Mouse (Mus musculus) CD4-positive, CD25-positive, alpha-beta regulatory T cell, adult 2 months (primary cell): ENCODE results near the gene Atp2c2.

Experiments used
- DNase-seq: peaks from one replicate; pipeline ENCODE4 v3.0.0-alpha.2; 2012; ENCODE audit warnings: low read depth, low spot score

The Atp2c2 gene

GRCm38 (mm10) chr8:119784676-119785075, 84.9 kb downstream of the Atp2c2 start:
- DNase-seq, result peak; percentile 55

DNA sequence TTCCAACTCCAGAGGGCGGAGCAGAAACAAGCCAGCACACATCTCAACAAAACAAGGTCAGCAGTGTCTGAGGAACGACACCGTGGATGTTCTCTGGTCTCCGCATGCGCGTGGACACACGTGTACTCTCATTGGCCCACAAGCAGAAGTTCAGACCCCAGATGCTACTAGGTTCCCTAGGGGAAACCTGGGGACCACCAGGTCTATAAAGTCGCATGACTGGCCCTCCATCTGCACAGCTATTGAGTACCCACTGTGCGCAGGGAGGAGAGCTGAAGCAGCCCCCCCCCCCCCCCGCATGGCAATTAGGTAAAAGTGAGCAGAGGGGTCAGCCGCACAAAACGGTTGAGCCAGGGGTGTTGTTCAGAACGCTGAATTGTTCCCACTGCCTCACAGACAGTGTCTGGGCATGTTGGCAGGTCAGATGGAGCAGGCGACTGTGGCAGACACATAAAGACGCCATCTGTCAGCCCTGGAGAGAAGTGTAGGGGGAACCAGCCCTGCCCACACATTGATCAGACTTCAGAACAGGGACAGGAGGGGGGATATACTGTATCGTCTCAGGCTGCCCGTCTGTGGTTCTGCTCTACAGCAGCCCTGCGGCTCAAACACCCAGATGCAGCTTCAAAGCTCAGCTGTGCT, 86.1 kb downstream of the Atp2c2 start:
- DNase-seq, result peak; percentile 43

GRCm38 (mm10) chr8:119786871-119787270, 87.1 kb downstream of the Atp2c2 start:
- DNase-seq, result peak; percentile 69

- DNase-seq, result no peak
Observed at GRCm38 (mm10) chr8:119787341-119787740, 87.5 kb downstream of the Atp2c2 start.

GRCm38 (mm10) chr8:119788607-119789381, 89.0 kb downstream of the Atp2c2 start:
- DNase-seq, result no peak

DNA sequence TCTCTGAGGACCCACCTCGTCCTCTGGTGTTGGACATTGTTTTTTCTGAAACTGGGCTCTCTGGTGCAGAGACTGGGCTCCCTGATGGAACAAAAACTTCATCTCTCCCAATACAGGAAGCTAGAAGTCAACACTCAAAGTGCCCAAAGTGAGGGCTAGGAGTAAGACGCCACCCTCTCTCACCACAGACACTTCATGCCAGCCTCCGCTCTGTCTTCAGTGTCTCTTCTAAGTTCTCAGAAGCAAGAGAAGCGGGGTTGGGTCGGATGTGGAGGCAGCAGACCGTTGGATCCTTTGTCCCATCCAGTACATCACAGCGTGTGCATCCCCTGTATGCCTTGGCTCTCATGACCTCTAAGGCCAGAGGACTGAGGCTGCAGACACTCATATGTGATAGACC, 89.8 kb downstream of the Atp2c2 start:
- peak; percentile 49 for DNase-seq

DNA sequence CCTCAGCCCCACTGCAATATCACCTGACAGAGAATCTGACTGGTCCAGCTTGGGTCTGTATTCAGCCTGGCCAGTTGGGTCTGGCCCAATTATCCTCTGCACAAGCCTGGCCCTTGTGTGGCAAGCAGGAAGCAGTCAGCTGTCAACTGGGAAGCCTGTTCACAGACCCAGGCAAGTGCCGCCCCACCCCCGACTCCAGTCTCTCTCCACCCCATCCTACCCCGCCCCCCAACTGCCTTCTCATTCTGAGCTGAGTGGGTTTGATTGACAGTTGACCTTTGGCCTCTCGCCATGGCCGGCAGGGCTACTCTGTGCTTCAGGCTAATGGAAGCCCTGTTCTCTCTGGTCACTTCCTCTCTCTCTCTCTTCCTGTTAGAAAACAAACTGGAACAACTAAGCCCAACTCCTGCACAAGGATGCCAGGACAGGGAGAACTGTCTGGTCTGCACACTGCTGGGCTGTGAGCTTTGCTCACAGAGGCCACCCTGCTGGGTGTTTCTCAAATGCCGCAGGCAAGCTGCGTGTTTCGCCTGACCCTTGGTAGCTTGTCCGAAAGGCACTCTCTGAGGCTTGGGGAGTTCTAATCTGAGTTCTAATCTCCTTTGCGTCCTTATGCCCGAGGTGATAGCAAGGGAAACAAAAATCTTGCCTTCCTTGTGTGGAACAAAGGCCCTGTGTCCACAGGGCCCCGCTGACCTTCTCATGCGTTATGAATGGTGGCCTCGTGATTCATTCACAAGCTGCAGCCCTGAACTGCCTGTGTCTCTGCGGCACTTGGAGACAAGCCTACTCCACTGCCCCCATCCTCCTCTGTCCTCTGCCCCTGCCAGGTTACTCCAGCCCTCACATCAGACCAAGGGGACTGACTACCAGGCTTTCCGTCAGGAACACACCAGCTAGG, 92.2 kb downstream of the Atp2c2 start:
- no peak for DNase-seq

- no peak for DNase-seq
Observed at GRCm38 (mm10) chr8:119794689-119795088, 94.9 kb downstream of the Atp2c2 start.

DNA sequence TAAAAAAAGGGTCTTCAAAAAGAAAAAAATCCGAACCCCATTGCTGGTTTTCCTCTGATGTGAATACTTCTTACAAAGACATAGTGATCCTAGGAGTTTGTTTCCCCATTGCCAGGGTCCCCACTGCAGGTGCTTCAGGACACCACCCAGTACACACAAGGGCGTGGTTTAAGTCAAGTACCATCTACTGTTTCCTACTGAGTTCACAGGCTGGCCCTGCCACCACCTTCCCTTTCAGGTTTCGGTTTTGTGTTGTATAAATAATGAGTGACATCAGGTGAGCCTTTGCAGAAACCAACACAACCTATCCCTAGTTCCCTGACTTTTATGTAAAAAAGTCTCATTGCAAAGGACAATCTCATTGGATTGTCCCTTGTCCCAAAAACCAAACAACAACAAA, 95.8 kb downstream of the Atp2c2 start:
- peak; percentile 41 for DNase-seq

DNA sequence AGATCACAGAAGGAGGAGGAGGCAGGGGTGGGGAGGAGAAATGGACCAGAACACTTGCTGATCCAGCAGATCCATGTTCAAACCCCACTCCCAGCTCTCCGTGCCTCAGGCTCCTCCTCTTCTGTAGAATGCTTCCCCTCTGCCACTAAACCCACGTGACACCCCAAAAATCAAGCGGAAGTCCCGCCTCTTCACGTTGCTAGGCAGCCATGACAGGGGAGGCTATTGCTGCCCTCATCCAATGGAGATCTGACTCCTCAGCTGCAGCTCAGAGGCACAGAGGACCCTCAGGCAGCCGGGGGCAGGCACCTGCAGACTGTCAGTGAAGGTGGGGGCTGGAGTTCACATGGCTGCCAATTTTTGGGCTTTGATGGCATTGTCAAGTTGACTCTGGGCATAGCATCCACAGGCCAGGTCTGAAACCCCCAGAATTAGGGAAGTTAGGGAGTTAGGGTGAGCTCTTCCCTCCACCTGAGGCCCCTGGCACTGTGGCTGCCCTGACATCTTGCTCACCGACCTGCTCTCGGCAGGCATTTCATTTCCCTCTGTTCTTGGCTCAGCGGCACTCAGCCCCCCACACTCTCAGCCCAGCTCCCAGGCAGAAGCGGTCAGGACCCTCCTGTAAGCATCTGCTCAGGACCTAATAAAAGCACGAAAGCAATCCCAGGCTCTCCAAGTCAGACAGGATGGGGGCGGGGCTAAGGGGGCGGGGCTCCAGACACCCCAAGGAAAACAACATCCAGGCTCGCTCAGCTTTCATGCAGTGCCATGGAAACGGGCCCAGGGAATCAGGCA, 98.6 kb downstream of the Atp2c2 start:
- DNase-seq, result peak; percentile 88

GRCm38 (mm10) chr8:119798965-119799264, 99.1 kb downstream of the Atp2c2 start:
- DNase-seq, result no peak

- DNase-seq, result peak; percentile 57
Observed at GRCm38 (mm10) chr8:119801168-119801567, 101.4 kb downstream of the Atp2c2 start.

DNA sequence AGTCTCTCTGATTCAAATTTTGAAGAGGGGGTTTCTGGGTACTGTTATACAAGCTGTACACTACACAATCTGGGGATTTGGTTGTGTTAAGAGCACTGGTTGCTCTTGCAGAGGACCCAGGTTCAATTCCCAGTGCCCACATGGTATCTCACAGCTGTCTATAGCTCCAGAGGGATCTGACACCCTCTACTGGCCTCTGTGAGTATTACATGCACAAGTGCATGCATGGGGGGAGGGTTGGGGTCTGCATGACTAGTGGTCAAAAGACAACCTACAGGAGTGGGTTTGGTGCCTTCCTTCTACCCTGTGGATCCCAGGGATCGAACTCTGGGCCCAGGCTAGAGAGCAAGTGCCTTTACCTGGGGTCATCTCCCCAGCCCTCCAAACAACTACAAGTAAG, 102.8 kb downstream of the Atp2c2 start:
- DNase-seq, result peak; percentile 59

GRCm38 (mm10) chr8:119805275-119805674, 105.5 kb downstream of the Atp2c2 start:
- no peak for DNase-seq

DNA sequence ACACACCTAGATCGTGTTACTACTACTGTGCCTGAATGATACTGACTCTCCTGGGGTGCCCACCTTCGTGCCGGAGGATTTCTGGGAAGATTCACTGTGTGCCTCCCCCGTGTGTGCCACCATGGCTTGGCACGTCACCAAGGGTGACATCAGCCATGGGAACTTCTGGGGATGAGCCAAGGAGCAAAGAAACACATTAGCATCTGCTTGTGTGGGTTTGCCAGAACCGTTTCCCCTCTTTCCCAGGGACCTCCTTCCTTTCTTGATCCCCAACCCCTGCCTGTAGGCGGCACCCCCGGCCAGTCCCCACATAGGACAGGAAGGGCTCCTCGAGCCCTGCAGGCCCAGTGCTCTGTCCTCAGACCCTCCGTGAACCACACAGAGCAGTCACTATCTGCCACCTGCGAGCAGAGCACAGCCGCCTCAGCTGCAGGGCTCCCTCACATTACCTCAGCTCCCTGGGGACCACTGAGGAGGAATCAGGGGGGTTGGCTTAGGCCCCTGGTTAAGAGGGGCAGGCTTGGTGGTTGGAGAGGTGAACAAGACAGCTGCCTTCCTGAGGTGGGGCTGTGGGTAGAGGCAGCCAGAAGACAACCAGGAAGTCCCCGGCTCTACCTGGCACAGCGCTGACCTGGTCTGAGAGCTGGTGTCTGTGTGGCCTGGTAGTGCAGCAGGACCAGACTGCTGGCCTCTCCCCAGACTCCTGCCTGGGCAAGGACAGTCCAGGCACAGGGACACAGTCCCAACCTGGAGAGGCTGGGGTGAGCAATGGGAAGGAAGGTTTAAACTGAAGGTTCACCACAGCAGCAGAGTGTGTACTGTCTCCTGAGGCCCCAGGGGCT, 106.8 kb downstream of the Atp2c2 start:
- DNase-seq, result no peak
